Mouse (Mus musculus) lung, embryonic 16.5 days (tissue): ENCODE measurements around the gene Def6. TPM values are rescaled to one million over a fixed set of nuclear protein-coding genes. Genes with fewer than 3 reads are reported as not detected.

Source experiments
- ATAC-seq: fragments of 200-750 bp; cut with Nextera tagmentation; 2 replicates; pipeline ENCODE4 v1.8.0; 2017; ENCODE audit warnings: low read depth, mild to moderate bottlenecking, moderate library complexity
- H3K27ac ChIP-seq: fragments of 300-500 bp; sonication (generic); 2 replicates; pipeline ENCODE4 v1.5.1; 2014; ENCODE audit warnings: mild to moderate bottlenecking, control low read depth, low read length
- H3K27me3 ChIP-seq: fragments of 300-500 bp; sonication (generic); 2 replicates; pipeline ENCODE4 v1.6.1; 2014; ENCODE audit warnings: low read depth, low read length, mixed read lengths; ENCODE audit not compliant: control insufficient read depth, insufficient read depth
- H3K36me3 ChIP-seq: fragments of 300-500 bp; sonication (generic); 2 replicates; pipeline ENCODE4 v1.6.1; 2014; ENCODE audit warnings: low read length; ENCODE audit not compliant: control insufficient read depth, insufficient read depth
- H3K4me1 ChIP-seq: fragments of 300-500 bp; sonication (generic); replicated peaks from 2 replicates; pipeline ENCODE4 v1.6.1; 2014; ENCODE audit warnings: low read length, mixed read lengths; ENCODE audit not compliant: control insufficient read depth, insufficient read depth
- H3K4me2 ChIP-seq: fragments of 300-500 bp; sonication (generic); 2 replicates; pipeline ENCODE4 v1.6.1; 2014; ENCODE audit warnings: low read depth, low read length, control low read depth
- H3K4me3 ChIP-seq: fragments of 300-500 bp; sonication (generic); 2 replicates; pipeline ENCODE4 v1.5.1; 2014; ENCODE audit warnings: mild to moderate bottlenecking, low read length, control low read depth
- H3K9ac ChIP-seq: fragments of 300-500 bp; sonication (generic); 2 replicates; pipeline ENCODE4 v1.6.1; 2014; ENCODE audit warnings: low read length, control low read depth
- H3K9me3 ChIP-seq: fragments of 300-500 bp; sonication (generic); 2 replicates; pipeline ENCODE4 v1.6.1; 2016; ENCODE audit warnings: low read length; ENCODE audit not compliant: control insufficient read depth
- WGBS: fragments of 180-500 bp; shearing (Covaris S2); extraction: QIAGEN DNeasy Blood & Tissue Kit; methylation state at CpG from one replicate; pipeline ENCODE4 v1.1.7; 2014; 5-methylcytosine and 5-hydroxymethylcytosine counted together
- polyA plus RNA-seq: library from polyadenylated mRNA; unstranded; fragments of >200 nt; fragmentation: Nextera tagmentation; extraction: Ambion mirVana; gene quantifications from 2 replicates; pipeline ENCODE4 v1.2.1, GENCODE M21; 2015

Gene Def6
- polyA plus RNA-seq, 1 experiment from 2014 or later = 5.2 TPM

- H3K4me3 ChIP-seq = no peak overlapping the region
- H3K9ac ChIP-seq = 0 out of 2 replicates have a peak overlapping the region, but pooled peaks have one; percentile 26
- 0 out of 2 replicates have a peak, but pooled peaks cover 1% of the 10 kb centered on the region for H3K36me3 ChIP-seq
- no peaks in the 10 kb centered on the region for H3K9me3 ChIP-seq
- H3K4me2 ChIP-seq = no peak overlapping the region
- peaks cover 31% of the 10 kb centered on the region for H3K4me1 ChIP-seq
- no peaks in the 10 kb centered on the region for H3K27me3 ChIP-seq
- H3K27ac ChIP-seq = peak overlapping the region; percentile 89
- ATAC-seq = peak; percentile 69
- 58% methylated on average over 12 of the region's 12 CpGs for WGBS
Observed at GRCm38 (mm10) chr17:28271537-28272266, 64.1 kb downstream of the Def6 start.

- H3K4me3 ChIP-seq = no peak overlapping the region
Observed at GRCm38 (mm10) chr17:28272281-28272680, 64.7 kb downstream of the Def6 start.

GRCm38 (mm10) chr17:28272837-28273236, 65.3 kb downstream of the Def6 start:
- no peak overlapping the region for H3K4me3 ChIP-seq
- H3K9ac ChIP-seq = peak overlapping the region; percentile 39; the same call in 1 of the 2 replicates
- peak; percentile 37; the same call in 1 of the 2 replicates for ATAC-seq
- no peaks in the 10 kb centered on the region for H3K27me3 ChIP-seq
- no peaks in the 10 kb centered on the region for H3K9me3 ChIP-seq
- 53% methylated on average over 6 of the region's 6 CpGs for WGBS
- peaks cover 36% of the 10 kb centered on the region for H3K4me1 ChIP-seq
- no peaks in the 10 kb centered on the region for H3K36me3 ChIP-seq
- H3K27ac ChIP-seq = peak overlapping the region; percentile 89
- no peak overlapping the region for H3K4me2 ChIP-seq

More at GRCm38 (mm10) chr17:28272281-28272680, 64.7 kb downstream of the Def6 start:
- Histone ChIP-seq H3K9me3 (no peaks in the 10 kb centered on the region), H3K4me2 (peak overlapping the region; percentile 11; the same call in 1 of the 2 replicates), H3K27ac (peak overlapping the region; percentile 89), H3K36me3 (no peaks in the 10 kb centered on the region), H3K4me1 (peaks cover 33% of the 10 kb centered on the region), H3K27me3 (no peaks in the 10 kb centered on the region), H3K9ac (peak overlapping the region; percentile 39)
- ATAC-seq = no peak
- WGBS = 48% methylated on average over 9 of the region's 9 CpGs

GRCm38 (mm10) chr17:28274739-28275138, 67.2 kb downstream of the Def6 start:
- WGBS = 79% methylated on average over 3 of the region's 3 CpGs
- ATAC-seq = no peak
- peaks cover 42% of the 10 kb centered on the region for H3K4me1 ChIP-seq
- H3K27me3 ChIP-seq = no peaks in the 10 kb centered on the region
- no peaks in the 10 kb centered on the region for H3K36me3 ChIP-seq
- H3K4me2 ChIP-seq = no peak overlapping the region
- H3K4me3 ChIP-seq = no peak overlapping the region
- H3K27ac ChIP-seq = no peak overlapping the region
- no peaks in the 10 kb centered on the region for H3K9me3 ChIP-seq
- H3K9ac ChIP-seq = no peak overlapping the region

- Histone ChIP-seq H3K27ac (no peak overlapping the region), H3K27me3 (no peaks in the 10 kb centered on the region), H3K9ac (0 out of 2 replicates have a peak overlapping the region, but pooled peaks have one; percentile 35), H3K4me2 (no peak overlapping the region), H3K4me1 (peaks cover 38% of the 10 kb centered on the region), H3K9me3 (no peaks in the 10 kb centered on the region), H3K36me3 (no peaks in the 10 kb centered on the region), H3K4me3 (no peak overlapping the region)
- no peak for ATAC-seq
- 69% methylated on average over 14 of the region's 14 CpGs for WGBS
Observed at GRCm38 (mm10) chr17:28277226-28277625, 69.6 kb downstream of the Def6 start.

GRCm38 (mm10) chr17:28277721-28278120, 70.1 kb downstream of the Def6 start:
- no peak for ATAC-seq
- peak overlapping the region; percentile 35; the same call in 1 of the 2 replicates for H3K9ac ChIP-seq
- no peaks in the 10 kb centered on the region for H3K36me3 ChIP-seq
- H3K4me3 ChIP-seq = no peak overlapping the region
- WGBS = 37% methylated on average over 10 of the region's 10 CpGs
- no peak overlapping the region for H3K4me2 ChIP-seq
- peak overlapping the region; percentile 26; the same call in 1 of the 2 replicates for H3K27ac ChIP-seq
- no peaks in the 10 kb centered on the region for H3K27me3 ChIP-seq
- no peaks in the 10 kb centered on the region for H3K9me3 ChIP-seq
- H3K4me1 ChIP-seq = peaks cover 33% of the 10 kb centered on the region

- H3K4me3 ChIP-seq = no peak overlapping the region
- no peaks in the 10 kb centered on the region for H3K9me3 ChIP-seq
- peaks cover 29% of the 10 kb centered on the region for H3K4me1 ChIP-seq
- peak overlapping the region; percentile 26; the same call in 1 of the 2 replicates for H3K27ac ChIP-seq
- H3K4me2 ChIP-seq = no peak overlapping the region
- H3K36me3 ChIP-seq = no peaks in the 10 kb centered on the region
- H3K27me3 ChIP-seq = no peaks in the 10 kb centered on the region
- 86% methylated on average over 3 of the region's 3 CpGs for WGBS
- H3K9ac ChIP-seq = no peak overlapping the region
- no peak for ATAC-seq
Observed at GRCm38 (mm10) chr17:28278156-28278555, 70.6 kb downstream of the Def6 start.

Other genes starting within 250 kb of the Def6 start
- gene Tcp11, start 127.1 kb upstream of the Def6 start, polyA plus RNA-seq = 5.2 and 5.5 TPM in 2 replicates
- gene Scube3, start 65.6 kb upstream of the Def6 start, polyA plus RNA-seq = 1.3 and 1.4 TPM in 2 replicates
- gene Zfp523, start 30.6 kb upstream of the Def6 start, polyA plus RNA-seq = 34.2 and 34.9 TPM in 2 replicates
- gene Ppard, start 24.9 kb downstream of the Def6 start, polyA plus RNA-seq = 2.7 TPM in 2 replicates
- 22.1 and 32.4 TPM in 2 replicates for gene Fance, start 105.7 kb downstream of the Def6 start, polyA plus RNA-seq
- gene Rpl10a, start 120.7 kb downstream of the Def6 start, polyA plus RNA-seq = 615 and 635 TPM in 2 replicates
- gene Tead3, start 143.0 kb downstream of the Def6 start, polyA plus RNA-seq = 11.6 and 12.4 TPM in 2 replicates
- 7.6 and 9.3 TPM in 2 replicates for gene Tulp1, start 157.4 kb downstream of the Def6 start, polyA plus RNA-seq